Mouse (Mus musculus) midbrain, postnatal 0 days (tissue): ENCODE results near the gene Prkce. TPM values are rescaled to one million over a fixed set of nuclear protein-coding genes. Genes with fewer than 3 reads are reported as not detected.
A peak's percentile ranks its signal among the peaks of the same experiment; 100 is the strongest.

ENCODE experiments used
- ATAC-seq: fragments of 200-750 bp; cut with Nextera tagmentation; 2 replicates; pipeline ENCODE4 v1.8.0; 2017; ENCODE audit warnings: moderate number of reproducible peaks, mild to moderate bottlenecking, moderate TSS enrichment, moderate library complexity; ENCODE audit not compliant: low FRiP score
- DNase-seq: peaks from one replicate; pipeline ENCODE4 v3.0.0-alpha.2; 2015; ENCODE audit warnings: low spot score
- H3K27ac ChIP-seq: fragments of 300-500 bp; sonication (generic); 2 replicates; pipeline ENCODE4 v1.5.1; 2014; ENCODE audit warnings: low read depth, mild to moderate bottlenecking, low read length, mixed read lengths
- H3K27me3 ChIP-seq: fragments of 300-500 bp; sonication (generic); 2 replicates; pipeline ENCODE4 v1.6.1; 2014; ENCODE audit warnings: low read length, control low read depth, mixed read lengths; ENCODE audit not compliant: insufficient read depth
- H3K36me3 ChIP-seq: fragments of 300-500 bp; sonication (generic); 2 replicates; pipeline ENCODE4 v1.6.1; 2014; ENCODE audit warnings: low read length, control low read depth, mixed read lengths; ENCODE audit not compliant: insufficient read depth
- H3K4me1 ChIP-seq: fragments of 300-500 bp; sonication (generic); 2 replicates; pipeline ENCODE4 v1.6.1; 2014; ENCODE audit warnings: mild to moderate bottlenecking, control low read depth, antibody characterized with exemption, low read length, mixed read lengths; ENCODE audit not compliant: insufficient read depth
- H3K4me2 ChIP-seq: fragments of 300-500 bp; sonication (generic); 2 replicates; pipeline ENCODE4 v1.6.1; 2014; ENCODE audit warnings: low read depth, mild to moderate bottlenecking, low read length, mixed read lengths; ENCODE audit not compliant: poor library complexity, severe bottlenecking
- H3K4me3 ChIP-seq: fragments of 300-500 bp; sonication (generic); 2 replicates; pipeline ENCODE4 v1.5.1; 2014; ENCODE audit warnings: low read depth, mild to moderate bottlenecking, low read length, moderate library complexity
- H3K9ac ChIP-seq: fragments of 300-500 bp; sonication (generic); replicated peaks from 2 replicates; pipeline ENCODE4 v1.6.1; 2014; ENCODE audit warnings: mild to moderate bottlenecking, low read length, moderate library complexity, mixed read lengths; ENCODE audit not compliant: poor library complexity, severe bottlenecking
- H3K9me3 ChIP-seq: fragments of 300-500 bp; sonication (generic); 2 replicates; pipeline ENCODE4 v1.6.1; 2016; ENCODE audit warnings: low read length, control low read depth
- CTCF ChIP-seq: IDR thresholded peaks from 2 replicates; pipeline ENCODE4 v1.5.1; 2016; ENCODE audit warnings: antibody characterized with exemption, mild to moderate bottlenecking
- WGBS: fragments of 180-500 bp; shearing (Covaris S2); extraction: QIAGEN DNeasy Blood & Tissue Kit; methylation state at CpG from one replicate; pipeline ENCODE4 v1.1.7; 2014; 5-methylcytosine and 5-hydroxymethylcytosine counted together
- polyA plus RNA-seq: library from polyadenylated mRNA; unstranded; fragments of >200 nt; fragmentation: Nextera tagmentation; extraction: Ambion mirVana; gene quantifications from 2 replicates; pipeline ENCODE4 v1.2.1, GENCODE M21; 2015
- total RNA-seq: library from RNA; depleted of rRNA; stranded (reverse); fragments of >200 nt; gene quantifications from 2 replicates; pipeline ENCODE4 v1.2.3, GENCODE M21; 2014

Gene Prkce
- total and polyA plus RNA-seq, 2 experiments from 2014 or later: 61.0 to 64.5 TPM

DNA sequence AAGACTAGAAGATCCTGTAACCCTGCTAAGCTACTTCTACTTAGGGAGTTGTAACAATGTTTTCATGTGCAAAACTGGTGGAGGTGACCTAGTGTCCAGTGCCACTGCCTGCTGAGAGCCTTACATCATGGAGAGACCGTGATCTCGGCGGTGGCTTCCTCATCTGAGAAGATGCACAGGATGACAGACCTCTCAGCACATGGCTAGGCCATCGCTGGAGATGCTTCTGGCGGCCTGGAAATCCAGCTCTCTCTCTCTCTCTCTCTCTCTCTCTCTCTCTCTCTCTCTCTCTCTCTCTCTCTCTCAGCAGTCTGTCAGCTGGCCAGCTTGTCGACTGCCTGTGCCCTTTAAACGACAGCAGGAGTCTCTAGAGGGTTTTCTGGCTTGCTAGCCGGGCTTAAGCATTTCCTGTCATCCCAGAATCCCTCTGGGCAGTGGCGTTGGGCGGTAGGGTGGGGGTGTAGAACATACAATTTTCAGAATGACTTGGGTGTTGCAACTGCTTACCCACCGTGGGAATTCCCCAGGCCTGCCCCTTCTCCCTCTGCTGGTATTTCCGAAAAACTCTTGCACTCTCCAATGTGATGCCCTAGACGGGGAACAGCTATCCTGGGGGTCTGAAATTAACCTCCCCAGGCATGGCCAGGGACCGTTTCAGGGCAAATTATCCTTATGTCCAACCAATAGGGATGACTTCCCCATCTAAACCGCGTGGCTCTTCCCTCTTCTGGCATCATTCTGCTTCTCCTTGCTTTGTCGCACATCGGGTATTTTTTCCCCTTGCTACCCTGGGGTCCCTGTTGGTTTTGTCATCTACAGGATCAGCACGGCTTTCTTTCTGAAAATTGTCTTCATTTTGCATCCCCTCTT is 340.0 kb downstream of the Prkce start:
- Histone ChIP-seq H3K4me2 (no peak overlapping the region), H3K4me1 (no peaks in the 10 kb centered on the region), H3K4me3 (no peak overlapping the region), H3K9ac (no peak overlapping the region), H3K27me3 (no peaks in the 10 kb centered on the region), H3K36me3 (no peaks in the 10 kb centered on the region), H3K9me3 (no peaks in the 10 kb centered on the region), H3K27ac (0 out of 2 replicates have a peak overlapping the region, but pooled peaks have one; percentile 6)
- no peak for TF ChIP-seq CTCF
- 67% methylated on average over 19 of the region's 19 CpGs for WGBS
- no peak for ATAC-seq
- DNase-seq: peak; percentile 42

DNA sequence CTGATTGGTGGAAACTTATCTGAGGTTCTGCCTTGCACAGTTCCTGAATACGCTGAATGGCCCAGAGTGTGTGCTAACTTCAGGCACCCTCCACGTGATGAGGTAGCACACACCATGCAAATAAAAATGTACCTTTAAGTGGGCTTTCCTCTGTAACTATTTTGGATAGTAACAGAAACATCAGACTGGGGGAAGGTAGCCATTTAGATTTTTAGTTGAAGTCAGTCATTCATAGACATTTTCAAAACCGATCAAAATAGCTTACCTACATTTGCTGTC is 340.6 kb downstream of the Prkce start:
- Histone ChIP-seq H3K4me2 (no peak overlapping the region), H3K36me3 (no peaks in the 10 kb centered on the region), H3K4me3 (no peak overlapping the region), H3K27ac (no peak overlapping the region), H3K9me3 (no peaks in the 10 kb centered on the region), H3K27me3 (no peaks in the 10 kb centered on the region), H3K9ac (no peak overlapping the region), H3K4me1 (no peaks in the 10 kb centered on the region)
- no peak for TF ChIP-seq CTCF
- DNase-seq (no peak), ATAC-seq (no peak)
- WGBS: 90% methylated on average over 3 of the region's 3 CpGs

DNA sequence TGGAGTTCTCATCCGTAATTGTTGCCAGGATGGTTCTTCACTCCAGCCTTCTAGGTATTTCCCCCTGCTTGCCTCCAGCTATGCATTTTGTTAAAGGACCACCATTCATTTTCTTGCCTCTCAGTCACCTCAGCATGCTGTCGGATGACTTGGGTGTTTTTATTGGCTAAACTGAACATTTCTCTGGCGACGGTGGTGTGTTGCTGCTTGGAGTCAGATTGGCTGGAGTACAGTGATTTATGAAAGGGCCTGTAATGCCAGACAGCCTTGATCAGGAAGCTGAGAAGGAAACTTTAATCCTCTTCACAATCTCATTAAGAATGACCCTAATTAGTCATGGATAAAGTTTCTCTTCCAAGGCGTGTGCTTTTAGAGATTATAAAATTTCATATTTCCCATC is 342.3 kb downstream of the Prkce start:
- Histone ChIP-seq H3K27me3 (no peaks in the 10 kb centered on the region), H3K36me3 (no peaks in the 10 kb centered on the region), H3K9ac (no peak overlapping the region), H3K4me2 (no peak overlapping the region), H3K27ac (no peak overlapping the region), H3K4me1 (no peaks in the 10 kb centered on the region), H3K9me3 (no peaks in the 10 kb centered on the region), H3K4me3 (no peak overlapping the region)
- 70% methylated on average over 5 of the region's 5 CpGs for WGBS
- ATAC-seq: no peak
- no peak for DNase-seq
- no peak for TF ChIP-seq CTCF

DNA sequence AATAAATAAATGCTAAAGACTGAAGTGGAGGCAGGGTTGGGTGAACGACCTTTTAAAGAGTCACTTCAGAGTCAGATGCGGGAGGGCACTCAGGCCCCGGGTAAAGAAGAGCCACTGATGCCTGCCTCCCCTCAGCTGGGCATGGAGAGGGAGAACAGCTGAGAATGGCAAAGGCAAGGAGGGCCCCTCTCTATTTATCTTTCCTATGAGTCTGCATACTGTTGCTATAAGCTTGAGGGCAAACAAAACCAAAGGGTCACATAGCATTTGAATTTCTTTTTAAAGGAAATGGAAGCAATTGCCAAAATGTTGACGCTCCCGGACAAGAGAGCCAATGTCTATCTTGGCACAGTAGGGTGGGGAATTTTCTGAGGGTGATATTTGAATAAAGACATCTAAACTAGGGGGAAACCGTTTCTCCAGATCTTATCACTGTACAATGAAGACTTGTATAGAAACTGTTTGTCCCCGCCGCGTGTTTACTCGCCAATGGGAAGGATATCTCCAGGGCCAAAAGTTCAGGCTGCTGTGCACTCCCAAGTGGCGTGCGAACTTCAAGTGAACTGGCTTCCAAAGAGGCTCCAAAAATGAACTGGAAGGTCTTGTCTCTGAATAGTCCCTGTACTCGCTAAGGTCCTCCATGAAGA is 347.5 kb downstream of the Prkce start:
- 0 out of 2 replicates have a peak, but pooled peaks cover 3% of the 10 kb centered on the region for H3K36me3 ChIP-seq
- no peak overlapping the region for H3K27ac ChIP-seq
- no peak overlapping the region for H3K4me2 ChIP-seq
- H3K9me3 ChIP-seq: no peaks in the 10 kb centered on the region
- 81% methylated on average over 13 of the region's 13 CpGs for WGBS
- no peak overlapping the region for H3K4me3 ChIP-seq
- H3K4me1 ChIP-seq: no peaks in the 10 kb centered on the region
- no peak for ATAC-seq
- DNase-seq: no peak
- H3K27me3 ChIP-seq: no peaks in the 10 kb centered on the region
- H3K9ac ChIP-seq: no peak overlapping the region
- no peak for TF ChIP-seq CTCF

DNA sequence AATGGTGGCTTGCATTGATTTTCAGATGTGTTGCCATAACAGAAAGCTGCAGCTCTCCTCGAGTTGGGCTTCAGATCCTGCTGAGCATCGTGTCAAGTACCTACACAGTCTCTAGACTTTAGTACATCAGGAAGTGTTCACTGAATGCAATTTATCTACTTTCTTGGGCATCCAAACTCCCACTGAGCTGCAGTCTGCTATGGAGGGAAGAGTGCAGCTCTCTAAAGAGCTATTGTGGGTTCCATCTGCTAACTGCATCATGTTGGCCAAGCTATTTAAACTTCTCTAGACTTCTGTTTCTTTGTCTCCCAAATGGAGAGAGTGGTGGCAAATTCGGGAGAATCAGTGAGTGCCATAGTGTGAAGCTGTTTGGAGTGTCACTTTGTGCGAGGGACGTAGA is 349.0 kb downstream of the Prkce start:
- Histone ChIP-seq H3K4me1 (no peaks in the 10 kb centered on the region), H3K4me2 (no peak overlapping the region)
- DNase-seq: no peak

DNA sequence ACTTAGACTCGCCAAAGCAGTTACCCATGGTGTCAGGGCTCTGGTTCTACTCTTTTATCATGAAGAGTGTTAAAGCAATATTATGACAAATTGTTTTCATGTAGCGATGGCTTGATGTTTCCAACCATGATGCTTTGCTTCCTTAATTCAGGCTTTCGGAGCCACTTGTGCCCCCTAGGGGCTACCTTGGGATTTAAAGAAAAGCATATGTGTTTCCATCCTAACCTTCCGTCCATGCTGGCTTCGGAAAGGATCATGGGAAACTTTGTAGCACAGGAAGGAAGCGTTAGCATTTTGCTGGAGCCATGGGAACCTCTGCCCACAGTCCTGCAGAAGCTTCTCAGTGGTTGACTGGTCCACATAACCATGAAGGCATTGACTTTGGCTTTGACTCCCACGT is 351.0 kb downstream of the Prkce start:
- 87% methylated on average over 7 of the region's 7 CpGs for WGBS
- ATAC-seq (no peak), DNase-seq (no peak)
- H3K4me2 ChIP-seq: no peak overlapping the region
- H3K9me3 ChIP-seq: no peaks in the 10 kb centered on the region
- no peak for TF ChIP-seq CTCF
- no peaks in the 10 kb centered on the region for H3K27me3 ChIP-seq
- H3K4me3 ChIP-seq: no peak overlapping the region
- no peaks in the 10 kb centered on the region for H3K4me1 ChIP-seq
- H3K9ac ChIP-seq: no peak overlapping the region
- H3K36me3 ChIP-seq: 0 out of 2 replicates have a peak, but pooled peaks cover 3% of the 10 kb centered on the region
- H3K27ac ChIP-seq: no peak overlapping the region

More for the DNA sequence above, 349.0 kb downstream of the Prkce start:
- TF ChIP-seq CTCF: no peak
- Histone ChIP-seq H3K27ac (no peak overlapping the region), H3K27me3 (no peaks in the 10 kb centered on the region), H3K9me3 (no peaks in the 10 kb centered on the region), H3K36me3 (0 out of 2 replicates have a peak, but pooled peaks cover 3% of the 10 kb centered on the region), H3K4me3 (no peak overlapping the region), H3K9ac (no peak overlapping the region)
- ATAC-seq: no peak
- 85% methylated on average over 5 of the region's 5 CpGs for WGBS
